Mouse (Mus musculus): ENCODE measurements around the gene Myo15.
A peak's percentile ranks its signal among the peaks of the same experiment; 100 is the strongest.
"Not testable (repeated sequence)": the region's sequence is repeated elsewhere in the genome, so short reads cannot be mapped to it uniquely, and the experiment has no call there.

The Myo15 gene

DNA sequence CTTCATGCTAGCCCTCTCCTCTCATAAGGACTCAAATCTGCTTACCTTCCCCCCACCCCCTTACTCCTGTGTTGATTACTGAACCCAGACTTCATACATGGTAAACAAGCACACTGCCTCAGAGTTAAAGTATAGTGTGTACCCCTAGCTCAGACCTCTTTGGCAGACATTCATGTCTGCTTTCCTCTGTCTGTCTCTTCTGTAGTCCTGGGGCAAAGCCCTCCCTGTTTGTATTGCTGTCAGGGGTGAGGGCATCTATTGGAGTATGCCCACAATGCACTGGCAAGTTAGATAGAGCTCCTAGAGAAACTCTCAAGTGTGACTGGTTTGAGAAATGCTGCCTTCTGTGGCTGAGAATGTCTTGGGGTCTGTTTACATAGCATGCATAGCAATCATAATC lies 84.0 kb downstream of the Myo15 start:
- DNase-seq (ENCODE audit: low spot score): no peak

DNA sequence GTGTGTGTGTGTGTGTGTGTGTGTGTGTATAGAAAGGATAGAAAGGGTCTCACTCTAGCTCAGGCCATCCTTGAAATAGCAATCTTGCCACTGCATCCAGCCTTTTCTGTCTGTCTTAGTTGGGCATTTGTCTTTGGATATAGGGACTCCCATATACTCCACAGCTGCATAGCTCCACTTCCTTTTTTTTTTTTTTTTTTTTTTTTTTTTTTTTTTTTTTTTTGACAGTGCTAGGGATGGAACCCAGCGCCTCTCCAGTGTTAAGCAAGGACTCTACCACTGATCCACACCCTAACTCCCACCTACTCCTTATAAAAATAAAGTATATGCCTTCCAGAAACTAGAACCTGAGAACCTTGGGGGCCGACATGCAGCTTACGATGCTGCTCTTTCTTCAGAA lies 88.5 kb downstream of the Myo15 start:
- no peak for DNase-seq (ENCODE audit: low spot score)

DNA sequence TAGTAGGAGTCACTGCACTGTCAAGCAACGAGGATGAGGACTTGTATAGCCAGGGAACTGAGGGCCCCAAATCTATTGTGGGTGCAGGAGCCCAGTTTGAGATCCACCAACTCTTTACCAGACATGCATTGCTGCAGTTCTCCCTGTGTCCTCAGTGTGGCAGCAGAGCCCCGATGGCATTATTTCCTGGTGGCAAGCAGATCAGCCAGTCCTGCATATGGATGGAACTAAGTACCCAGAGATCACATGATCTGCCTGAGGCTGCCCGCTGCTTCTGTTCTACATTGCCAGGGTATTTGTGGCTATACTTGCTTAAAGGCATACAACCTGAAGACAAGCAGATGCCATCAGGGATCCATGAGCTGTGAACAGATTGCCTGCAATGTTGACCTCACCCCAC lies 90.2 kb downstream of the Myo15 start:
- peak; percentile 61 for DNase-seq (ENCODE audit: low spot score)

DNA sequence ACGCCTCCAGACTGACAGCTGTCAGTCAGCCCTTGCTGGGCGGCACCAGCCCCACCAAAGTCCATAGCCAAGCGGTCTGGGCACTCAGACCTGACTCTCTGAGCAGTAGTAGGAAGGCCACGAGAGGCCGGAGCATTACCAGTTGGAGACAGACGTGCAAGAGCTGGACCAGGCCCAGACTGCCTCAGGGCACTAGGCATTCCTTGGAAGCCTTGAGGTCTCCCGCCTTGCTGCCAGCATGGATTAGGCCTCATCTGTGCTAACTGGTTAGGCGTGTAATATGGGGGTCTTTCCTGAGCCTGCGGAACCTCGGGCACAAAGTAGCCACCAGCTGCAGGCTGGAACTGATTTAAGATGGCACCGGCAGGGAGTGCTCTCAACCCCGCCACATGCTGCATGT lies 104.9 kb downstream of the Myo15 start:
- not testable (repeated sequence) for DNase-seq (ENCODE audit: low spot score)
